Mouse (Mus musculus): ENCODE measurements around the gene Emilin2. TPM values are rescaled to one million over a fixed set of nuclear protein-coding genes. Genes with fewer than 3 reads are reported as not detected.
"Not testable (repeated sequence)": the region's sequence is repeated elsewhere in the genome, so short reads cannot be mapped to it uniquely, and the experiment has no call there.

Emilin2 gene
- polyA plus RNA-seq, 2 experiments, result 17.3 to 24.1 TPM

- H3K4me3 ChIP-seq (ENCODE audit: insufficient read depth in 1 of 2, low read depth in 2 of 2, low read length in 2 of 2), result no peak overlapping the region
- no peak for ATAC-seq (ENCODE audit: insufficient read depth)
- no peaks in the 10 kb centered on the region for H3K27me3 ChIP-seq (ENCODE audit: control insufficient read depth, insufficient read depth, low read length)
- H3K4me2 ChIP-seq (ENCODE audit: low read depth), result no peak overlapping the region
- H3K36me3 ChIP-seq (replicated peaks; ENCODE audit: control insufficient read depth, insufficient read depth, low read depth), result no peaks in the 10 kb centered on the region
- 86% methylated on average over 6 of the region's 6 CpGs for WGBS (ENCODE audit: insufficient replicate concordance)
- H3K27ac ChIP-seq, result no peak overlapping the region
- H3K9me3 ChIP-seq (ENCODE audit: control insufficient read depth, low read length), result no peaks in the 10 kb centered on the region
- DNase-seq (ENCODE audit: low read depth in 3 of 3, low spot score in 3 of 3), result no peak
- no peak overlapping the region for H3K9ac ChIP-seq (replicated peaks)
- no peaks in the 10 kb centered on the region for H3K4me1 ChIP-seq (replicated peaks; ENCODE audit: control insufficient read depth in 2 of 2, insufficient read depth in 2 of 2, low read length in 1 of 2)
- no peak for TF ChIP-seq EP300 (IDR thresholded peaks at IDR 0.05; ENCODE audit: low read depth)
- no peak for TF ChIP-seq CTCF (IDR thresholded peaks at IDR 0.05; ENCODE audit: low read depth)
These were observed 26.8 kb upstream of the Emilin2 start for GRCm38 (mm10) chr17:71338627-71339026.

GRCm38 (mm10) chr17:71337546-71337945 lies 25.8 kb upstream of the Emilin2 start:
- Histone ChIP-seq H3K9me3 (ENCODE audit: control insufficient read depth, low read length) (no peaks in the 10 kb centered on the region), H3K27ac (no peak overlapping the region), H3K4me1 (replicated peaks; ENCODE audit: control insufficient read depth in 2 of 2, insufficient read depth in 2 of 2, low read length in 1 of 2) (no peaks in the 10 kb centered on the region), H3K27me3 (ENCODE audit: control insufficient read depth, insufficient read depth, low read length) (no peaks in the 10 kb centered on the region), H3K9ac (replicated peaks) (no peak overlapping the region), H3K4me2 (ENCODE audit: low read depth) (no peak overlapping the region), H3K36me3 (replicated peaks; ENCODE audit: control insufficient read depth, insufficient read depth, low read depth) (no peaks in the 10 kb centered on the region), H3K4me3 (ENCODE audit: insufficient read depth in 1 of 2, low read depth in 2 of 2, low read length in 2 of 2) (no peak overlapping the region)
- ATAC-seq (ENCODE audit: insufficient read depth) (no peak), DNase-seq (ENCODE audit: low read depth in 3 of 3, low spot score in 3 of 3) (no peak)
- 35% methylated on average over 9 of the region's 9 CpGs for WGBS (ENCODE audit: insufficient replicate concordance)
- TF ChIP-seq CTCF (IDR thresholded peaks at IDR 0.05; ENCODE audit: low read depth), result no peak
- no peak for TF ChIP-seq EP300 (IDR thresholded peaks at IDR 0.05; ENCODE audit: low read depth)

DNA sequence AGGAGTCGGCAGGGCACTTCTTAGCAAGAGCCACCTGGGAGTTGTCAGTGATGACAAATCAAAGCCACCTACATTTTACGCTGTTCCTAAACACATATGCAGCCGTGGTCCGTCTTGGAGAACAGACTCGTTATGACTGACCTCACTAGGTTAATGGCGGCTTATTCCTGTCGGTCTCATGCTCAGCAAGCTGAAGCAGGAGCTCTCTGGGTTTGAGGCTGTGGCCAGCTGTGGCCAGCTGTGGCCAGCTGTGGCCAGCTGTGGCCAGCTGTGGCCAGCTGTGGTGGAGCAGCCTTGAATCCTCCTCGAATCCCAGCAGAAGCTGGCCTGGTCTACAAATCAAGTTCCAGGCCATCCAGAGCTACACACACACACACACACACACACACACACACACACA lies 24.6 kb upstream of the Emilin2 start:
- ATAC-seq (ENCODE audit: insufficient read depth), result no peak
- no peak overlapping the region for H3K9ac ChIP-seq (replicated peaks)
- H3K4me1 ChIP-seq (replicated peaks; ENCODE audit: control insufficient read depth in 2 of 2, insufficient read depth in 2 of 2, low read length in 1 of 2), result no peaks in the 10 kb centered on the region
- TF ChIP-seq CTCF (IDR thresholded peaks at IDR 0.05; ENCODE audit: low read depth), result no peak
- TF ChIP-seq EP300 (IDR thresholded peaks at IDR 0.05; ENCODE audit: low read depth), result no peak
- no peak for DNase-seq (ENCODE audit: low read depth in 3 of 3, low spot score in 3 of 3)
- no peaks in the 10 kb centered on the region for H3K27me3 ChIP-seq (ENCODE audit: control insufficient read depth, insufficient read depth, low read length)
- no peaks in the 10 kb centered on the region for H3K9me3 ChIP-seq (ENCODE audit: control insufficient read depth, low read length)
- 77% methylated on average over 8 of the region's 8 CpGs for WGBS (ENCODE audit: insufficient replicate concordance)
- H3K36me3 ChIP-seq (replicated peaks; ENCODE audit: control insufficient read depth, insufficient read depth, low read depth), result no peaks in the 10 kb centered on the region
- no peak overlapping the region for H3K4me3 ChIP-seq (ENCODE audit: insufficient read depth in 1 of 2, low read depth in 2 of 2, low read length in 2 of 2)
- no peak overlapping the region for H3K4me2 ChIP-seq (ENCODE audit: low read depth)
- H3K27ac ChIP-seq, result no peak overlapping the region

DNA sequence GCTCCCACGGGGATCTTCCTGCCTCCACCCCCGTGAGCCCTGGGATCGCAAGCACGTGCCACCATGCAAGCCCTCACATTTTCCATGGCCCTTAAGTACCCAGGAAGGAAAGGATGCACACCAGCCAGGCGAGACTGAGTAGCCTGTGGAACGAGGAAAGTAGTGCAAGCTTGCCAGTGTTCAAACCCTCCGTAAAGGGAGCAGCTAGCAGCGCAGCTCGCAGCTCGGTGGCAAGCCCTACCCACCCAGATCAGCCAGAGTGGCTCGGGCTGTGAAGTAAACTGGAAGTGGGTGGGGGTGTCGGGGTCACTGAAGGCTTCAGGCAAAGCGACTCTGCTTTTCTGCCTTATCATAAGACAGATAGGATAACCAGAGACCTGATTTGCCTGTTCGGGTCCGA lies 20.5 kb upstream of the Emilin2 start:
- H3K4me2 ChIP-seq (ENCODE audit: low read depth), result no peak overlapping the region
- no peaks in the 10 kb centered on the region for H3K36me3 ChIP-seq (replicated peaks; ENCODE audit: control insufficient read depth, insufficient read depth, low read depth)
- WGBS (ENCODE audit: insufficient replicate concordance), result 55% methylated on average over 15 of the region's 15 CpGs
- no peaks in the 10 kb centered on the region for H3K27me3 ChIP-seq (ENCODE audit: control insufficient read depth, insufficient read depth, low read length)
- no peak for DNase-seq (ENCODE audit: low read depth in 3 of 3, low spot score in 3 of 3)
- H3K4me3 ChIP-seq (ENCODE audit: insufficient read depth in 1 of 2, low read depth in 2 of 2, low read length in 2 of 2), result no peak overlapping the region
- H3K9ac ChIP-seq (replicated peaks), result no peak overlapping the region
- ATAC-seq (ENCODE audit: insufficient read depth), result no peak
- no peak overlapping the region for H3K27ac ChIP-seq
- TF ChIP-seq EP300 (IDR thresholded peaks at IDR 0.05; ENCODE audit: low read depth) (no peak), CTCF (IDR thresholded peaks at IDR 0.05; ENCODE audit: low read depth) (no peak)
- H3K9me3 ChIP-seq (ENCODE audit: control insufficient read depth, low read length), result no peaks in the 10 kb centered on the region
- no peaks in the 10 kb centered on the region for H3K4me1 ChIP-seq (replicated peaks; ENCODE audit: control insufficient read depth in 2 of 2, insufficient read depth in 2 of 2, low read length in 1 of 2)

DNA sequence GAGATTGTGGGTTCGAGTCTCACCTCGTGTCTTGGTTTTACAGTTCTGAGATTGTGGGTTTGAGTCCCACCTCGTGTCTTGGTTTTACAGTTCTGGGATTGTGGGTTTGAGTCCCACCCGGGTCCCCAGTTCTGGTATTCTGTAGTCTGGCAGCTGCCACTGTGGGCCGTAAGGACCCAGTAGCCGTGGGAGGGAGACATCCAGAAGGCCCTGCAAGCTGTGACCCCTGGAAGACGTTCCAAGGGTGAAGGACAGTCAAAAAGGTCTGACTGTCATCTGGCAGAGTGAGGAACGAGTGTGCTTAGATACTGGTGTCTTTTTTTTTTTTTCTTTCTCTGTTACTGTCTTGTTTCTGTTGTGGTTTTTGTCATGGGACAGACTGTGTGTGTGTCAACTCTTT lies 9.0 kb upstream of the Emilin2 start:
- H3K4me1 ChIP-seq (replicated peaks; ENCODE audit: control insufficient read depth in 2 of 2, insufficient read depth in 2 of 2, low read length in 1 of 2); DNase-seq (ENCODE audit: low read depth in 3 of 3, low spot score in 3 of 3); H3K9me3 ChIP-seq (ENCODE audit: control insufficient read depth, low read length); H3K36me3 ChIP-seq (replicated peaks; ENCODE audit: control insufficient read depth, insufficient read depth, low read depth); H3K27ac ChIP-seq; H3K27me3 ChIP-seq (ENCODE audit: control insufficient read depth, insufficient read depth, low read length); H3K4me3 ChIP-seq (ENCODE audit: insufficient read depth in 1 of 2, low read depth in 2 of 2, low read length in 2 of 2); H3K4me2 ChIP-seq (ENCODE audit: low read depth); H3K9ac ChIP-seq (replicated peaks); ATAC-seq (ENCODE audit: insufficient read depth): not testable (repeated sequence)
- 66% methylated on average over 8 of the region's 8 CpGs for WGBS (ENCODE audit: insufficient replicate concordance)

DNA sequence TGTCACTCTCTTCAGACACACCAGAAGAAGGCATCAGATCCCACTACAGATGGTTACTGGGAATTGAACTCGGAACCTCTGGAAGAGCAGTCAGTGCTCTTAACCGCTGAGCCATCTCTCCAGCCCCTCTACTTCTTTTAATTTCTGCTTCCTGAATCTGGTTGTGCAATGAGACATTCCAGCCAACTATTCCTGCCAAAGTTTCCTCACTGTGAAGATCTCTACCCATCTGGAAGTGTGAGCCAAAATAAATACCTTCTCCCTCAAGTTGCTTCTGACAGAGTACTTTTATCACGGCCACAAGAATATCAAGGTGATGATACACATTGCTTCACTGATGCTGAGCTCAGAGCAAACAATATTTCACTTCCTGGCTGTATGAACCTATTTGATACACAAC lies 7.6 kb upstream of the Emilin2 start:
- 83% methylated on average over 3 of the region's 3 CpGs for WGBS (ENCODE audit: insufficient replicate concordance)
- no peaks in the 10 kb centered on the region for H3K27me3 ChIP-seq (ENCODE audit: control insufficient read depth, insufficient read depth, low read length)
- H3K4me1 ChIP-seq (replicated peaks; ENCODE audit: control insufficient read depth in 2 of 2, insufficient read depth in 2 of 2, low read length in 1 of 2), result no peaks in the 10 kb centered on the region
- H3K4me3 ChIP-seq (ENCODE audit: insufficient read depth in 1 of 2, low read depth in 2 of 2, low read length in 2 of 2), result no peak overlapping the region
- no peak overlapping the region for H3K4me2 ChIP-seq (ENCODE audit: low read depth)
- TF ChIP-seq EP300 (IDR thresholded peaks at IDR 0.05; ENCODE audit: low read depth), result no peak
- no peak for TF ChIP-seq CTCF (IDR thresholded peaks at IDR 0.05; ENCODE audit: low read depth)
- H3K9ac ChIP-seq (replicated peaks), result no peak overlapping the region
- H3K27ac ChIP-seq, result no peak overlapping the region
- DNase-seq (ENCODE audit: low read depth in 3 of 3, low spot score in 3 of 3) (no peak), ATAC-seq (ENCODE audit: insufficient read depth) (no peak)
- no peaks in the 10 kb centered on the region for H3K9me3 ChIP-seq (ENCODE audit: control insufficient read depth, low read length)
- H3K36me3 ChIP-seq (replicated peaks; ENCODE audit: control insufficient read depth, insufficient read depth, low read depth), result no peaks in the 10 kb centered on the region
